Mouse (Mus musculus) myocyte (in vitro differentiated cells): ENCODE results near the gene Amhr2. TPM values are rescaled to one million over a fixed set of nuclear protein-coding genes. Genes with fewer than 3 reads are reported as not detected.

Experiments used
- H3K27me3 ChIP-seq: one replicate; pipeline ENCODE4 v1.6.1; 2011; ENCODE audit not compliant: control insufficient read depth, insufficient read depth, insufficient read length
- H3K36me3 ChIP-seq: one replicate; pipeline ENCODE4 v1.6.1; 2011; ENCODE audit not compliant: control insufficient read depth, insufficient read depth
- H3K4me2 ChIP-seq: one replicate; pipeline ENCODE4 v1.6.1; 2011; ENCODE audit warnings: low read depth, control low read depth
- H3K4me3 ChIP-seq: one replicate; pipeline ENCODE4 v1.5.1; 2011; ENCODE audit warnings: mild to moderate bottlenecking, control low read depth, moderate library complexity
- H3K79me2 ChIP-seq: one replicate; pipeline ENCODE4 v1.6.1; 2011; ENCODE audit not compliant: control insufficient read depth, insufficient read depth
- H3ac ChIP-seq: one replicate; pipeline ENCODE4 v1.6.1; 2011; ENCODE audit not compliant: control insufficient read depth, insufficient read length
- CEBPB ChIP-seq: IDR thresholded peaks from 2 replicates; pipeline ENCODE4 v1.6.1; 2011; ENCODE audit warnings: mild to moderate bottlenecking, moderate library complexity; ENCODE audit not compliant: poor library complexity, insufficient read depth, severe bottlenecking
- E2F4 ChIP-seq: IDR thresholded peaks from one replicate; pipeline ENCODE4 v1.6.1; 2011; ENCODE audit warnings: mild to moderate bottlenecking, control low read depth, moderate library complexity; ENCODE audit not compliant: insufficient read depth
- MAX ChIP-seq: IDR thresholded peaks from one replicate; pipeline ENCODE4 v1.6.1; 2011; ENCODE audit warnings: low read depth, mild to moderate bottlenecking, control low read depth
- MYOD1 ChIP-seq, 3 experiments: IDR thresholded peaks; one replicate each; pipeline ENCODE4 v1.6.1; 2011; ENCODE audit warnings: control low read depth in 2 of 3, low read depth in 2 of 3, mild to moderate bottlenecking in 2 of 3, moderate library complexity in 1 of 3; ENCODE audit not compliant: insufficient read length in 2 of 3, control insufficient read depth in 1 of 3
- MYOG ChIP-seq, 3 experiments: IDR thresholded peaks; one replicate each; pipeline ENCODE4 v1.6.1; 2011; ENCODE audit warnings: control low read depth in 2 of 3, low read depth in 2 of 3, mild to moderate bottlenecking in 2 of 3; ENCODE audit not compliant: insufficient read length in 2 of 3, control insufficient read depth in 1 of 3, insufficient read depth in 1 of 3
- POLR2A ChIP-seq: IDR thresholded peaks from one replicate; pipeline ENCODE4 v1.6.1; 2011; ENCODE audit warnings: low read depth, mild to moderate bottlenecking, control low read depth, moderate library complexity; ENCODE audit not compliant: insufficient read length
- POLR2AphosphoS2 ChIP-seq: IDR thresholded peaks from one replicate; pipeline ENCODE4 v1.6.1; 2011; ENCODE audit warnings: low read depth, control low read depth; ENCODE audit not compliant: insufficient read length
- REST ChIP-seq: IDR thresholded peaks from one replicate; pipeline ENCODE4 v1.6.1; 2011; ENCODE audit warnings: mild to moderate bottlenecking, control low read depth, moderate library complexity; ENCODE audit not compliant: insufficient read depth, insufficient read length
- SRF ChIP-seq: IDR thresholded peaks from one replicate; pipeline ENCODE4 v1.6.1; 2011; ENCODE audit warnings: low read depth; ENCODE audit not compliant: control insufficient read depth, insufficient read length
- TCF12 ChIP-seq: IDR thresholded peaks from one replicate; pipeline ENCODE4 v1.6.1; 2011; ENCODE audit warnings: mild to moderate bottlenecking, control low read depth; ENCODE audit not compliant: poor library complexity, insufficient read depth, severe bottlenecking
- TCF3 ChIP-seq: IDR thresholded peaks from one replicate; pipeline ENCODE4 v1.6.1; 2011; ENCODE audit warnings: low read depth, control low read depth; ENCODE audit not compliant: insufficient read length
- USF1 ChIP-seq: IDR thresholded peaks from one replicate; pipeline ENCODE4 v1.6.1; 2011; ENCODE audit warnings: low read depth, mild to moderate bottlenecking, control low read depth, moderate library complexity
- polyA plus RNA-seq: library from polyadenylated mRNA; unstranded; fragments of >200 nt; fragmentation: generic; extraction: Trizol; gene quantifications from one replicate; pipeline ENCODE4 v1.2.1, GENCODE M21; 2012; ENCODE audit warnings: missing spikeins

Gene Amhr2
- polyA plus RNA-seq, 1 experiment: 0.32 TPM

DNA sequence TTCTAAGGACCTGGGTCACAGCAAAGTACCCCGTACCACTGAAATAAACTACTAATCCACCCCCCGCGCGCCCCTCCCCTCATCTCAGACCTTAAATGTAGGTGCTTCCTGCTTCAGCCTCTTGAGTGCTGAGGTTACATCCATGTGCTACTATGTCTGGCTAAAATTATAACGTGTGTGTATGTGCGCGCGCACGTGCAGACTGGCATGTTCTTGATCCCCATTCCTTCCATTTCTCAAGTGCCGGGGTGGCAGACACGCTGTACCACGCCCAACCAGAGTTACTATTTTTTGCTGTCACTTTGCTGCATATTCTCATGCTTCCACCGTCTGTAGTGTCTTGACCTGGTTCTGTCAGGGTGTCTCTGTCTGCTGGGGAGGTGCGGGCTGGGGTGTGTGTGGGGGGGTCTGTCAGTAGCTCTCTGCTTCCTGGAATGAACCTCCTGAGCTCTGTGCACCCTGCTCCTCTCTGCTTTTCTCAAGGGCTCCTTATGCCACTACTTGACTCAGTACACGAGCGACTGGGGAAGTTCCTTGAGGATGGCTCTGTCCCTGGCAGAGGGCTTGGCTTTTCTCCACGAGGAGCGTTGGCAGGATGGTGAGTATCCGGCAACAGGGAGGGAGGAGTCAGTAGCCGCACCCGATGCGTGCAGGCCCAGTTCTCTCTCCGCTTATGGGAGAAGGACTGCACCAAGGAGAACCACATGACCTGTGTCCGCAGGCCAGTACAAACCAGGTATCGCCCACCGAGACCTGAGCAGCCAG, 6.7 kb downstream of the Amhr2 start:
- no peak overlapping the region for H3ac ChIP-seq
- H3K36me3 ChIP-seq: no peaks in the 10 kb centered on the region
- TF ChIP-seq POLR2AphosphoS2 (no peak), E2F4 (no peak), USF1 (no peak), MYOD1 (IDR thresholded peaks at IDR 0.05; ENCODE audit: control insufficient read depth in 1 of 3, insufficient read length in 2 of 3, low read depth in 2 of 3) (no peak), MAX (no peak), POLR2A (no peak), REST (no peak), TCF12 (no peak), TCF3 (no peak), MYOG (IDR thresholded peaks at IDR 0.05; ENCODE audit: control insufficient read depth in 1 of 3, insufficient read depth in 1 of 3, insufficient read length in 2 of 3, low read depth in 2 of 3) (no peak), CEBPB (no peak), SRF (no peak)
- H3K79me2 ChIP-seq: no peaks in the 10 kb centered on the region
- no peak overlapping the region for H3K4me2 ChIP-seq
- H3K4me3 ChIP-seq: no peak overlapping the region
- no peaks in the 10 kb centered on the region for H3K27me3 ChIP-seq

DNA sequence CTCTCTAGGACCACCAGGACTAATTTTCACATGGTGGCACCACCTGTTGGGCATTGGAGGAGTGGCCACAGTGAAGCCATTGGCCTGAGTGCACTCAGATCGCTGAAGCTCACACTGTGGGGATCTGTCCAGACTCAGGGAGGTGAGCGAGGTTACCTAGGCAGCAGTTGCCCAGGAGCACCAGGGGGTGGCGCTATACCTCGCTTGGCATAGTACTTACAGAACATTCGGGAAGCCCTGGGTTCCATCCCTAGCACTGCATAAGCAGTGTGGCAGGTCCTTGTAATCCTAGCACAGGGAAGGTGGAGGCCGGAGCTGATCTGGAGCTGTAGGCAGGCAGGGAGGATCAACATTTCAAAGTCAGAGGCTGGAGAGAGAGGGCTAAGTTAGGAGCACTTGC, 10.8 kb downstream of the Amhr2 start:
- Histone ChIP-seq H3K4me2 (no peak overlapping the region), H3K4me3 (no peak overlapping the region), H3ac (no peak overlapping the region), H3K79me2 (peaks cover 14% of the 10 kb centered on the region), H3K27me3 (no peaks in the 10 kb centered on the region), H3K36me3 (no peaks in the 10 kb centered on the region)
- TF ChIP-seq REST (no peak), MAX (no peak)

DNA sequence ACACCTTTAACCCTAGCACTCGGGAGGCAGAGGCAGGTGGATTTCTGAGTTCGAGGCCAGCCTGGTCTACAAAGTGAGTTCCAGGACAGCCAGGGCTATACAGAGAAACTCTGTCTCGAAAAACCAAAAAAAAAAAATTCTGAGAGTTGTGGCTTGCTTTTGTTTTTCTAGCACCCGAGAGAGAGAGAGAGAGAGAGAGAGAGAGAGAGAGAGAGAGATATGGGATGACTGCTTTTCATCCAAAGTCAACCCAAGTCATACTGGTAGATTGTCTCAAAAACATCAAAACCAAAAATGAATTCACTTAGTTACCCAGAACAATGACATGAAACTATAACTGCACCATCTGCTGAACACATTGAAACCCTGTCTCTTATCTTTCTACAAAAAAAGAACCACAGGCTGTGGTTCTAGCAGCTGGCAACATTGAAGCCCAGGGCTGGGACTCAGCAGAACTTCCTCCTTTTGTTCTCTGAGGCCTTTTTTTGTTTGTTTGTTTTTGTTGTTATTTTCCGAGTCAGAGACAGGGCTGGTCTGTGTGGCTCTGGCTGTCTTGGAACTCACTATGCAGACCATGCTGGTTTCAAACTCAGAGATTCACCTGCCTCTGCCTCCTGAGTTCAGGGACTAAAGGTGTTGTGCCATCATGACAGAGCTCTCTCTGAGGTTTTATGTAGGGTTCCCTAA, 13.0 kb downstream of the Amhr2 start:
- H3K4me3 ChIP-seq: peak overlapping the region; percentile 65
- peaks cover 14% of the 10 kb centered on the region for H3K79me2 ChIP-seq
- no peaks in the 10 kb centered on the region for H3K27me3 ChIP-seq
- H3ac ChIP-seq: no peak overlapping the region
- TF ChIP-seq TCF12 (no peak), USF1 (no peak)
- H3K36me3 ChIP-seq: peaks cover 8% of the 10 kb centered on the region
- H3K4me2 ChIP-seq: peak overlapping the region; percentile 93

DNA sequence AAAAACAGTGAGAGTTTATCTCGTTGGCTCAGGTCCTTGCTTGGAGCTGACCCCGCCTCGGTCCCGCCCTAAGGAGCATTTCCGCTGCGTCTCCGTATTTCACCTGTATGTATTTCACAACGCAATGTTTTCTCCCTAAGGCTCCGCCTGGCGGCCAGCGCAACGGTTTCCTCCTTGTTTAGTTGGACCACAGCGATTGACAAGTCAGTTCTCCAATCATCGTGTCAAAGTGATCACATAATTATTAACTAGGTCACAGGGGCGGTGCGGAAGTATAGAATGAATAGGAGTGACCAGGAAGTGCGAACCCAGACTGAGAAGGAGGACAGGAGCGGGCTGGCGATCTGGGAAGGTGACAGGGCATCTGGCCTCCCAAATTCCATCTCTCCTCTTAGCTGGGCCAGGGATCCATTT, 13.7 kb downstream of the Amhr2 start, which contains the start of gene Prr13:
Gene Prr13 (plus strand): TSS at position 125 of the 414 bp plus-strand sequence.
- no peaks in the 10 kb centered on the region for H3K27me3 ChIP-seq
- H3K4me2 ChIP-seq: peak within 1 kb of the TSS; percentile 93
- H3ac ChIP-seq: no peak within 1 kb of the TSS
- H3K36me3 ChIP-seq: peaks cover 13% of the 10 kb centered on the region
- H3K79me2 ChIP-seq: peaks cover 14% of the 10 kb centered on the region
- TF ChIP-seq SRF: no peak
- TF ChIP-seq MAX: no peak
- no peak for TF ChIP-seq TCF12
- TF ChIP-seq TCF3: no peak
- peak; percentile 89 for TF ChIP-seq CEBPB
- TF ChIP-seq MYOD1 (IDR thresholded peaks at IDR 0.05; ENCODE audit: control insufficient read depth in 1 of 3, insufficient read length in 2 of 3, low read depth in 2 of 3): no peak
- no peak for TF ChIP-seq REST
- peak; percentile 80 for TF ChIP-seq POLR2A
- TF ChIP-seq USF1: peak; percentile 40
- TF ChIP-seq POLR2AphosphoS2: peak; percentile 86
- no peak for TF ChIP-seq MYOG (IDR thresholded peaks at IDR 0.05; ENCODE audit: control insufficient read depth in 1 of 3, insufficient read depth in 1 of 3, insufficient read length in 2 of 3, low read depth in 2 of 3)
- TF ChIP-seq E2F4: no peak
- H3K4me3 ChIP-seq: peak within 1 kb of the TSS; percentile 65

DNA sequence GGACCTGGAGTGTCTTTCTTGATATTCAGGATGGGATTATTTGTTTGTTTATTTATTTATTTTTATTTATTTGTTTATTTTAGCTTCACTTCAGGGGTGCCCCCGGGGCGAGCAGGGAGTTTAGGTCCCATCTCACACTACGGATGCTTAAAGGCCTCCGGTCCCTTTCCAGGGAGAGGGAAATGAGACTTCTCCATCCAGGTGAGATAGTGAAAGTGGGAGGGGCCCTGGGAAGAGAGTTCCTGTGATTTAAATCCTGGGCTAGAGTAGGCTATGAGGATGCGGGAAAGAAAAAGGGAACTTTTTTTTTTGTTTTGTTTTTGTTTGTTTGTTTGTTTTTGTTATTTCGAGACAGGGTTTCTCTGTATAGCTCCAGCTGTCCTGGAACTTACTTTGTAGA, 14.2 kb downstream of the Amhr2 start:
- no peak for TF ChIP-seq REST
- no peak for TF ChIP-seq MYOD1 (IDR thresholded peaks at IDR 0.05; ENCODE audit: control insufficient read depth in 1 of 3, insufficient read length in 2 of 3, low read depth in 2 of 3)
- no peak for TF ChIP-seq CEBPB
- no peak for TF ChIP-seq TCF12
- TF ChIP-seq POLR2AphosphoS2: no peak
- no peak for TF ChIP-seq MYOG (IDR thresholded peaks at IDR 0.05; ENCODE audit: control insufficient read depth in 1 of 3, insufficient read depth in 1 of 3, insufficient read length in 2 of 3, low read depth in 2 of 3)
- no peak for TF ChIP-seq E2F4
- TF ChIP-seq SRF: no peak
- no peak for TF ChIP-seq POLR2A
- TF ChIP-seq USF1: no peak
- TF ChIP-seq MAX: no peak
- TF ChIP-seq TCF3: no peak
- Histone ChIP-seq H3K4me2 (peak overlapping the region; percentile 93), H3ac (no peak overlapping the region), H3K36me3 (peaks cover 13% of the 10 kb centered on the region), H3K79me2 (peaks cover 14% of the 10 kb centered on the region), H3K4me3 (peak overlapping the region; percentile 65), H3K27me3 (no peaks in the 10 kb centered on the region)
